Mouse (Mus musculus) CH12.LX (cell line): ENCODE measurements around the gene Efhd2.

Experiments
- CTCF ChIP-seq, 2 experiments: IDR thresholded peaks in 1 of 2; conservative IDR thresholded peaks in 1 of 2; 2 replicates each; pipeline ENCODE4 v1.5.1; 2011 to 2012; ENCODE audit warnings: low read depth in 2 of 2, low read length in 2 of 2, improper control_type of control experiment in 1 of 2, inconsistent platforms in 1 of 2, mild to moderate bottlenecking in 1 of 2, moderate library complexity in 1 of 2
- TCF12 ChIP-seq: IDR thresholded peaks from 2 replicates; pipeline ENCODE4 v1.6.1; 2014; ENCODE audit warnings: low read depth, mild to moderate bottlenecking, inconsistent platforms, low read length, improper control_type of control experiment
- ZMIZ1 ChIP-seq: IDR thresholded peaks from 2 replicates; pipeline ENCODE4 v1.6.1; 2012; ENCODE audit warnings: low read depth, mild to moderate bottlenecking, inconsistent platforms, low read length, improper control_type of control experiment

DNA sequence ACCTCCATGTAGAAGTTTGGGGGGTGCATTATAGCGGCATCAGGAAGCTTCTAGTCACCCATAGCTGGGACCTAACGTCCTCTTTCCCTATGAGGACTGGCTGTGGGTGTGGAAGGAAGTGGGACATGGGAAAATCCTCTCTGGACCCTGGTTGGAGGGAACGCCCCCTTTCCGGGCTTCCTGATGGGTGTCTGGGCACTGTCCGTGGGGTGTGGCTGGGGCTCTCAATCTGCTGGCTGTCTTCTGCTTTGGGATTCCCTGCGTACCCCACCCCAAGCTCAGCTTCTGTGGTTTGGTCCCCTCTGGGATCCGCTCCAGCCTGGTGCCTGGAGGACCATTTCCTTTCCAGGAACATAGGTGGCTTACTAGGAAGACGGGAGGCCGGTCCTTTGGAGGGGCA lies 1.7 kb downstream of the Efhd2 start:
- no peak for TF ChIP-seq TCF12
- no peak for TF ChIP-seq ZMIZ1
- no peak for TF ChIP-seq CTCF (conservative IDR thresholded peaks at IDR 0.05 in 1 of 2, IDR thresholded peaks at IDR 0.05 in 1 of 2; ENCODE audit: low read depth in 2 of 2, low read length in 2 of 2)
